Mouse (Mus musculus) MEL (cell line): ENCODE data around the gene Mpp6. TPM values are rescaled to one million over a fixed set of nuclear protein-coding genes. Genes with fewer than 3 reads are reported as not detected.

ENCODE experiments used
- DNase-seq: peaks from one replicate; pipeline ENCODE4 v3.0.0; 2011; ENCODE audit warnings: low read depth, low spot score
- H3K27ac ChIP-seq: 2 replicates; pipeline ENCODE4 v1.5.1; 2012; ENCODE audit warnings: low read depth, mild to moderate bottlenecking, control low read depth, low read length, moderate library complexity; ENCODE audit not compliant: control insufficient read depth
- H3K27me3 ChIP-seq, 2 experiments: fragments of 150-350 bp in 1 of 2; sonication (generic) in 1 of 2; 2 replicates each; pipeline ENCODE4 v1.6.1; 2012; ENCODE audit warnings: low read length in 2 of 2, mild to moderate bottlenecking in 2 of 2, improper control_type of control experiment in 1 of 2, moderate library complexity in 1 of 2; ENCODE audit not compliant: insufficient read depth in 2 of 2, control insufficient read depth in 1 of 2
- H3K36me3 ChIP-seq, 2 experiments: 2 replicates each; pipeline ENCODE4 v1.6.1; 2012 to 2014; ENCODE audit warnings: low read length in 2 of 2, improper control_type of control experiment in 1 of 2, inconsistent platforms in 1 of 2, mild to moderate bottlenecking in 1 of 2; ENCODE audit not compliant: insufficient read depth in 2 of 2, control insufficient read depth in 1 of 2
- H3K4me1 ChIP-seq, 2 experiments: fragments of 150-350 bp in 1 of 2; sonication (generic) in 1 of 2; 2 replicates each; pipeline ENCODE4 v1.6.1; 2012; ENCODE audit warnings: low read length in 2 of 2, improper control_type of control experiment in 1 of 2, mild to moderate bottlenecking in 1 of 2; ENCODE audit not compliant: insufficient read depth in 2 of 2, control insufficient read depth in 1 of 2
- H3K4me3 ChIP-seq, 2 experiments: fragments of 150-350 bp in 1 of 2; sonication (generic) in 1 of 2; 2 replicates each; pipeline ENCODE4 v1.5.1; 2012; ENCODE audit warnings: low read depth in 2 of 2, low read length in 2 of 2, mild to moderate bottlenecking in 2 of 2, moderate library complexity in 2 of 2, control low read depth in 1 of 2, improper control_type of control experiment in 1 of 2; ENCODE audit not compliant: control insufficient read depth in 1 of 2, insufficient read depth in 1 of 2
- H3K79me2 ChIP-seq: 2 replicates; pipeline ENCODE4 v1.6.1; 2012; ENCODE audit warnings: mild to moderate bottlenecking, low read length, moderate library complexity; ENCODE audit not compliant: control insufficient read depth, poor library complexity, insufficient read depth
- H3K9ac ChIP-seq: 2 replicates; pipeline ENCODE4 v1.6.1; 2012; ENCODE audit warnings: low read depth, mild to moderate bottlenecking, control low read depth, low read length, moderate library complexity; ENCODE audit not compliant: control insufficient read depth, poor library complexity, severe bottlenecking
- H3K9me3 ChIP-seq: fragments of 150-350 bp; sonication (generic); replicated peaks from 2 replicates; pipeline ENCODE4 v1.6.1; 2012; ENCODE audit warnings: mild to moderate bottlenecking, low read length, improper control_type of control experiment, moderate library complexity; ENCODE audit not compliant: insufficient read depth
- EP300 ChIP-seq, 2 experiments: IDR thresholded peaks; 2 replicates each; pipeline ENCODE4 v1.6.1; 2011; ENCODE audit warnings: improper control_type of control experiment in 2 of 2, low read length in 2 of 2, low read depth in 1 of 2, mild to moderate bottlenecking in 1 of 2
- ETS1 ChIP-seq: IDR thresholded peaks from 2 replicates; pipeline ENCODE4 v1.6.1; 2012; ENCODE audit warnings: low read depth, mild to moderate bottlenecking, inconsistent platforms, low read length, improper control_type of control experiment, moderate library complexity
- GABPA ChIP-seq: IDR thresholded peaks from 2 replicates; pipeline ENCODE4 v1.6.1; 2012; ENCODE audit warnings: low read depth, mild to moderate bottlenecking, inconsistent platforms, low read length, improper control_type of control experiment, moderate library complexity
- GATA1 ChIP-seq: IDR thresholded peaks from 2 replicates; pipeline ENCODE4 v1.6.1; 2011; ENCODE audit warnings: low read depth, low read length, improper control_type of control experiment
- HCFC1 ChIP-seq: IDR thresholded peaks from 2 replicates; pipeline ENCODE4 v1.6.1; 2012; ENCODE audit warnings: low read depth, mild to moderate bottlenecking, inconsistent platforms, low read length, improper control_type of control experiment, moderate library complexity
- MAX ChIP-seq: IDR thresholded peaks from 2 replicates; pipeline ENCODE4 v1.6.1; 2011; ENCODE audit warnings: low read length, improper control_type of control experiment
- MAZ ChIP-seq: IDR thresholded peaks from 2 replicates; pipeline ENCODE4 v1.6.1; 2012; ENCODE audit warnings: low read depth, mild to moderate bottlenecking, inconsistent platforms, low read length, improper control_type of control experiment
- MEF2A ChIP-seq: IDR thresholded peaks from 2 replicates; pipeline ENCODE4 v1.6.1; 2014; ENCODE audit warnings: low read depth, mild to moderate bottlenecking, inconsistent platforms, low read length, improper control_type of control experiment; ENCODE audit not compliant: poor library complexity, insufficient replicate concordance, severe bottlenecking; ENCODE audit errors: extremely low read depth
- MYB ChIP-seq: IDR thresholded peaks from 2 replicates; pipeline ENCODE4 v1.6.1; 2011; ENCODE audit warnings: mild to moderate bottlenecking, low read depth, low read length, improper control_type of control experiment
- NELFE ChIP-seq: IDR thresholded peaks from 2 replicates; pipeline ENCODE4 v1.6.1; 2011; ENCODE audit warnings: low read depth, low read length, improper control_type of control experiment
- POLR2AphosphoS5 ChIP-seq: IDR thresholded peaks from 2 replicates; pipeline ENCODE4 v1.6.1; 2012; ENCODE audit warnings: low read depth, borderline replicate concordance, mild to moderate bottlenecking, inconsistent platforms, low read length, moderate library complexity, mixed read lengths
- RCOR1 ChIP-seq: IDR thresholded peaks from 2 replicates; pipeline ENCODE4 v1.6.1; 2012; ENCODE audit warnings: low read depth, mild to moderate bottlenecking, inconsistent platforms, low read length, improper control_type of control experiment
- SIN3A ChIP-seq: IDR thresholded peaks from 2 replicates; pipeline ENCODE4 v1.6.1; 2012; ENCODE audit warnings: low read length, improper control_type of control experiment, inconsistent platforms
- SMC3 ChIP-seq: IDR thresholded peaks from 2 replicates; pipeline ENCODE4 v1.6.1; 2011; ENCODE audit warnings: low read depth, low read length, improper control_type of control experiment
- TAL1 ChIP-seq: IDR thresholded peaks from 2 replicates; pipeline ENCODE4 v1.6.1; 2012; ENCODE audit warnings: mild to moderate bottlenecking, inconsistent platforms, low read length, moderate library complexity, mixed read lengths
- TBP ChIP-seq: IDR thresholded peaks from 2 replicates; pipeline ENCODE4 v1.8.0; 2011; ENCODE audit warnings: low read depth, low read length, improper control_type of control experiment
- TCF12 ChIP-seq: IDR thresholded peaks from 2 replicates; pipeline ENCODE4 v1.6.1; 2014; ENCODE audit warnings: low read depth, mild to moderate bottlenecking, inconsistent platforms, low read length, improper control_type of control experiment, moderate library complexity
- UBTF ChIP-seq: IDR thresholded peaks from 2 replicates; pipeline ENCODE4 v1.6.1; 2012; ENCODE audit warnings: low read depth, mild to moderate bottlenecking, inconsistent platforms, low read length, improper control_type of control experiment, moderate library complexity, borderline replicate concordance; ENCODE audit not compliant: insufficient read depth
- USF2 ChIP-seq, 2 experiments: IDR thresholded peaks; 2 replicates each; pipeline ENCODE4 v1.6.1; 2011 to 2012; ENCODE audit warnings: improper control_type of control experiment in 2 of 2, low read length in 2 of 2, borderline replicate concordance in 1 of 2, inconsistent platforms in 1 of 2, low read depth in 1 of 2, mild to moderate bottlenecking in 1 of 2; ENCODE audit not compliant: insufficient read depth in 1 of 2
- ZC3H11A ChIP-seq: IDR thresholded peaks from 2 replicates; pipeline ENCODE4 v1.6.1; 2012; ENCODE audit warnings: low read depth, mild to moderate bottlenecking, inconsistent platforms, low read length, improper control_type of control experiment
- ZKSCAN1 ChIP-seq: IDR thresholded peaks from 2 replicates; pipeline ENCODE4 v1.6.1; 2012; ENCODE audit warnings: low read depth, mild to moderate bottlenecking, inconsistent platforms, low read length, improper control_type of control experiment, moderate library complexity
- ZMIZ1 ChIP-seq: IDR thresholded peaks from 2 replicates; pipeline ENCODE4 v1.6.1; 2012; ENCODE audit warnings: low read depth, mild to moderate bottlenecking, inconsistent platforms, low read length, improper control_type of control experiment, moderate library complexity
- ZNF384 ChIP-seq: IDR thresholded peaks from 2 replicates; pipeline ENCODE4 v1.6.1; 2012; ENCODE audit warnings: low read depth, mild to moderate bottlenecking, inconsistent platforms, low read length, improper control_type of control experiment
- polyA plus RNA-seq, 2 experiments: library from polyadenylated mRNA; stranded (reverse) in 1 of 2; unstranded in 1 of 2; fragments of >175 nt in 1 of 2; fragments of >200 nt in 1 of 2; gene quantifications; 2 replicates each; pipeline versions ENCODE4 v1.2.1 to v1.2.4; 2012; ENCODE audit warnings: low replicate concordance in 2 of 2, low read depth in 1 of 2; ENCODE audit not compliant: insufficient read length in 2 of 2, insufficient read depth in 1 of 2, missing spikeins in 1 of 2
- total RNA-seq: library from RNA; depleted of rRNA; stranded (reverse); fragments of 300-350 nt; gene quantifications from 2 replicates; pipeline ENCODE4 v1.2.3, GENCODE M21; 2012

Gene Mpp6
- total and polyA plus RNA-seq, 3 experiments = 68.1 to 74.8 TPM; not detected in 1

DNA sequence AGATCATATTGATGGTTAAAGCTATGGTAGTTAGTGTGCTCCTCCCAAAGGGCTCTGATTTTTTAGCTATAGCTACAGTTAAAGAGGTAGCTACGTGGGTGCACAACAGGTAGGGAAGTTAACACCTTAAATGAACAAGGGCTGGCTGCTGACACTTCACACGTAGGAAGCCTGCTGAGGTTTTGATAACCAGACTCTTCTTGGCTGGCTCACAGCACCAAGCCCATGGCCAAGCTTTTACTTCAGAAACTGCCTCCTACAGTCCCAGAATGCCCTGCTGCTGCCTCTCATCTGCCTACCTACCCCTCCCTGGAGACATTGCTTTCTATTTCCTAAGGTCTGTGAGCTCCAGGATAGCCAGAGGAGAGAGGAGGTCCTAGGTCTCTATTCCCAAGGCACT lies 127.9 kb downstream of the Mpp6 start:
- peaks cover 35 to 37% of the 10 kb centered on the region in 2 experiments for H3K4me1 ChIP-seq
- TF ChIP-seq TBP = no peak
- no peak for TF ChIP-seq ZKSCAN1
- no peak for TF ChIP-seq SMC3
- TF ChIP-seq RCOR1 = no peak
- TF ChIP-seq TCF12 = peak; percentile 60; the same call in 1 of the 2 replicates
- no peak for TF ChIP-seq SIN3A
- no peak for TF ChIP-seq MAX
- TF ChIP-seq ZMIZ1 = no peak
- TF ChIP-seq ZC3H11A = no peak
- TF ChIP-seq MAZ = no peak
- no peak for TF ChIP-seq HCFC1
- TF ChIP-seq GATA1 = 0 out of 2 replicates have a peak, but pooled peaks have one; percentile 27
- TF ChIP-seq TAL1 = no peak
- no peak for TF ChIP-seq MYB
- no peak for TF ChIP-seq MEF2A
- TF ChIP-seq GABPA = no peak
- no peak for TF ChIP-seq USF2 (IDR thresholded peaks at IDR 0.05; ENCODE audit: borderline replicate concordance in 1 of 2, insufficient read depth in 1 of 2, low read depth in 1 of 2, low read length in 2 of 2)
- 0 out of 2 replicates have a peak, but pooled peaks have one; percentile 32 for TF ChIP-seq ETS1
- TF ChIP-seq NELFE = no peak
- TF ChIP-seq ZNF384 = no peak
- no peak for TF ChIP-seq POLR2AphosphoS5
- TF ChIP-seq UBTF = no peak
- TF ChIP-seq EP300 (IDR thresholded peaks at IDR 0.05; ENCODE audit: low read depth in 1 of 2, low read length in 2 of 2) = peak; percentile 40 to 50; a peak in 2 of 4 replicates
- H3K4me3 ChIP-seq = no peak overlapping the region
- no peaks in the 10 kb centered on the region for H3K9me3 ChIP-seq
- H3K36me3 ChIP-seq = peaks cover 0 to 39% of the 10 kb centered on the region in 2 experiments; a peak in 2 of 4 replicates
- H3K9ac ChIP-seq = no peak overlapping the region
- no peaks in the 10 kb centered on the region for H3K79me2 ChIP-seq
- peak overlapping the region; percentile 45; the same call in 1 of the 2 replicates for H3K27ac ChIP-seq
- peak; percentile 60 for DNase-seq
- no peaks in the 10 kb centered on the region for H3K27me3 ChIP-seq
